Mouse (Mus musculus): ENCODE results near the gene Olfr1471.
"Not testable (repeated sequence)": the region's sequence is repeated elsewhere in the genome, so short reads cannot be mapped to it uniquely, and the experiment has no call there.

Olfr1471 gene

DNA sequence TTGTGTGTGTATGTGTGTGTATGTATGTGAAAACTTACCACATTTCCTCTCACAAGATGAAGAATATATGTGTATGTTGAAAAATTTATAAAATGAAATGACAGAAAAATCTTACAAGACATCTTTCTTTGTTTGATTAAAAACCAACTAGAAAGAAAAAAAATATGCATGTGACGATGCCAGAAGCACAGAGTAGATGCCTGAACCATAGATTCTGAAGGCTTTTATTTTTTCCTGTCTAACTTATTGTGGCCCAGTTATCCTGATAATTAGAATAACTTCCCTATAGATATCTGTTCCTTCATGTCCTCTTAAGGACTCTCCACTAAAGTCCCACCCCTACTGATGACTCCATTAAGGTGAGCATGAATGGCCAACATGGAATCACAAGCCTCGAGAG, at the start of gene Olfr1471:
Gene Olfr1471 (plus strand): TSS at position 301 of the 400 bp plus-strand sequence.
- not testable (repeated sequence) for DNase-seq

DNA sequence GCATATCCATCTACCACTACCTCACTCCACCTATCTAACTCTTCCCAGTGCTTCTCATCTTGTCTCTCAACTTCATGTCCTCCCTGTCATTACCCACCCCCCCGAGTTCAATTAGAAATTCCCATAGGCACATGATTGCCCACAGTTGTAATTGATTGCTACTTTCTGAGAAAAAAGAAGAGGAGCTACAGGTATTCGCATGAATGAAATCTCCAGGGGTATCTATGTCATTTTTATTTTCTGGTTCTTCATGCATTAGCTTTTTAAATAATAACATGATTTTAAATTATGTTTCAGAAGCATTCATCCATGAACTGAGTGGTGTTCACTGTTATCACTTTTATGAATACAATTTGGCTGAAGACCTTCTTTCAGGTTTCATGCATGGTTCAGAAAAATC, 35.7 kb upstream of the Olfr1471 start, which contains the start of gene Olfr1469:
Gene Olfr1469 (plus strand): TSS at position 301 of the 400 bp plus-strand sequence.
- DNase-seq, result no peak

- DNase-seq, result no peak
These were observed 12.8 kb downstream of the Olfr1471 start, which contains the start of gene Olfr1472 for GRCm38 (mm10) chr19:13455986-13456385. Gene Olfr1472, minus strand, starts transcription at chr19:13456086.

- DNase-seq, result not testable (repeated sequence)
These were observed 26.1 kb downstream of the Olfr1471 start, which contains the start of gene Olfr1474 for GRCm38 (mm10) chr19:13469265-13469664. Gene Olfr1474, plus strand, starts transcription at chr19:13469565.

DNA sequence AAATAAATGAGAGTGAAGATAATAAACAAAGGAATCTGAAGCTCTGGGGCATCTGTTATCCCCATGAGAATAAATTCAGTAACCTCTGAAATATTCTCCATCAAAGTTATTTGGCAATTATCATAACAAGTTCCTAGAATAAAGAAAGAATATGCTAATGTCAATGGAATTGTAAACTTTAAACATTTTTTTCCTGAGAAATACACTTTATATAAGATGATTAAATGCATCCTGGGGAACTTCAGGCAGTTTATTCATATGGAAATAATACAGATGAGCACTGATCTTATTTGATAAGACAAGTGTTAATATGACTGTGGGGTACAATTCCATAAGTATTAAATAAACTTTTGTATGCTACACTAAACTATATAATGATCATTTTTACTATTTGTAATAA, 36.9 kb downstream of the Olfr1471 start, which contains the start of gene Olfr1475:
Gene Olfr1475 (minus strand): TSS at position 101 of the 400 bp plus-strand sequence.
- no peak for DNase-seq

- no peak for DNase-seq
These were observed 57.0 kb downstream of the Olfr1471 start, which contains the start of gene Olfr1477 for GRCm38 (mm10) chr19:13500246-13500645. Gene Olfr1477, plus strand, starts transcription at chr19:13500546.
